Mouse (Mus musculus) midbrain, embryonic 11.5 days (tissue): ENCODE data around the gene Lrrc19. TPM values are rescaled to one million over a fixed set of nuclear protein-coding genes. Genes with fewer than 3 reads are reported as not detected.
"Not testable (repeated sequence)": the region's sequence is repeated elsewhere in the genome, so short reads cannot be mapped to it uniquely, and the experiment has no call there.

Experiments
- ATAC-seq: fragments of 200-750 bp; cut with Nextera tagmentation; 2 replicates; pipeline ENCODE4 v1.8.0; 2017; ENCODE audit warnings: moderate TSS enrichment, moderate library complexity; ENCODE audit not compliant: low FRiP score
- DNase-seq: peaks from one replicate; pipeline ENCODE4 v3.0.0; 2015; ENCODE audit warnings: low spot score; ENCODE audit errors: missing footprints
- H3K27ac ChIP-seq: fragments of 300-500 bp; sonication (generic); 2 replicates; pipeline ENCODE4 v1.5.1; 2014; ENCODE audit warnings: low read depth, low read length
- H3K27me3 ChIP-seq: fragments of 300-500 bp; sonication (generic); 2 replicates; pipeline ENCODE4 v1.6.1; 2014; ENCODE audit warnings: mild to moderate bottlenecking, low read length, moderate library complexity, mixed read lengths; ENCODE audit not compliant: control insufficient read depth, insufficient read depth
- H3K36me3 ChIP-seq: fragments of 300-500 bp; sonication (generic); 2 replicates; pipeline ENCODE4 v1.6.1; 2014; ENCODE audit warnings: mild to moderate bottlenecking, low read length, moderate library complexity, mixed read lengths; ENCODE audit not compliant: control insufficient read depth, insufficient read depth
- H3K4me1 ChIP-seq: fragments of 300-500 bp; sonication (generic); 2 replicates; pipeline ENCODE4 v1.6.1; 2014; ENCODE audit warnings: low read length; ENCODE audit not compliant: control insufficient read depth, insufficient read depth
- H3K4me2 ChIP-seq: fragments of 300-500 bp; sonication (generic); 2 replicates; pipeline ENCODE4 v1.6.1; 2014; ENCODE audit warnings: mild to moderate bottlenecking, moderate library complexity
- H3K4me3 ChIP-seq: fragments of 300-500 bp; sonication (generic); 2 replicates; pipeline ENCODE4 v1.5.1; 2014; ENCODE audit warnings: low read depth, low read length
- H3K9ac ChIP-seq: fragments of 300-500 bp; sonication (generic); 2 replicates; pipeline ENCODE4 v1.6.1; 2014; ENCODE audit warnings: low read length
- H3K9me3 ChIP-seq: fragments of 300-500 bp; sonication (generic); 2 replicates; pipeline ENCODE4 v1.6.1; 2016; ENCODE audit warnings: low read length; ENCODE audit not compliant: control insufficient read depth
- WGBS: fragments of 180-500 bp; shearing (Covaris S2); extraction: QIAGEN DNeasy Blood & Tissue Kit; methylation state at CpG from one replicate; pipeline ENCODE4 v1.1.7; 2014; 5-methylcytosine and 5-hydroxymethylcytosine counted together
- polyA plus RNA-seq: library from polyadenylated mRNA; unstranded; fragments of >200 nt; fragmentation: Nextera tagmentation; extraction: Ambion mirVana; gene quantifications from 2 replicates; pipeline ENCODE4 v1.2.1, GENCODE M21; 2014

The Lrrc19 gene
- polyA plus RNA-seq = 0.53 and 1.0 TPM in 2 replicates

- Histone ChIP-seq H3K9me3 (no peaks in the 10 kb centered on the region), H3K27me3 (no peaks in the 10 kb centered on the region), H3K4me1 (no peaks in the 10 kb centered on the region), H3K27ac (no peak within 1 kb of the TSS), H3K4me2 (no peak within 1 kb of the TSS), H3K36me3 (peaks cover 4% of the 10 kb centered on the region; the same call in 1 of the 2 replicates), H3K9ac (no peak within 1 kb of the TSS), H3K4me3 (no peak within 1 kb of the TSS)
- WGBS = 88% methylated on average over 3 of the region's 3 CpGs
- ATAC-seq (no peak), DNase-seq (no peak)
Measured at GRCm38 (mm10) chr4:94649920-94650319, at the start of gene Lrrc19. Gene Lrrc19 (minus strand): TSS chr4:94650144.

GRCm38 (mm10) chr4:94696368-94696767, 46.4 kb upstream of the Lrrc19 start:
- Histone ChIP-seq H3K4me2 (no peak overlapping the region), H3K27me3 (no peaks in the 10 kb centered on the region), H3K4me3 (no peak overlapping the region), H3K27ac (no peak overlapping the region), H3K36me3 (no peaks in the 10 kb centered on the region), H3K4me1 (no peaks in the 10 kb centered on the region), H3K9ac (no peak overlapping the region), H3K9me3 (no peaks in the 10 kb centered on the region)
- ATAC-seq = no peak
- WGBS = 83% methylated on average over 3 of the region's 3 CpGs
- DNase-seq = no peak

GRCm38 (mm10) chr4:94692175-94692574, 42.2 kb upstream of the Lrrc19 start:
- H3K9ac ChIP-seq = no peak overlapping the region
- ATAC-seq (no peak), DNase-seq (no peak)
- H3K27ac ChIP-seq = no peak overlapping the region
- H3K4me1 ChIP-seq = no peaks in the 10 kb centered on the region
- H3K4me3 ChIP-seq = no peak overlapping the region
- WGBS = 93% methylated on average over 2 of the region's 2 CpGs
- H3K9me3 ChIP-seq = no peaks in the 10 kb centered on the region
- H3K36me3 ChIP-seq = peaks cover 3% of the 10 kb centered on the region; the same call in 1 of the 2 replicates
- H3K27me3 ChIP-seq = no peaks in the 10 kb centered on the region
- no peak overlapping the region for H3K4me2 ChIP-seq

- Histone ChIP-seq H3K4me3 (no peak overlapping the region), H3K9me3 (no peaks in the 10 kb centered on the region), H3K4me1 (no peaks in the 10 kb centered on the region), H3K9ac (no peak overlapping the region), H3K27me3 (no peaks in the 10 kb centered on the region), H3K27ac (no peak overlapping the region), H3K36me3 (peaks cover 3% of the 10 kb centered on the region; the same call in 1 of the 2 replicates), H3K4me2 (no peak overlapping the region)
- DNase-seq (no peak), ATAC-seq (no peak)
- whole genome bisulfite sequencing = 94% methylated on average over 4 of the region's 4 CpGs
Measured at GRCm38 (mm10) chr4:94691078-94691477, 41.1 kb upstream of the Lrrc19 start.

GRCm38 (mm10) chr4:94689804-94690203, 39.9 kb upstream of the Lrrc19 start:
- not testable (repeated sequence) for H3K27me3 ChIP-seq, ATAC-seq, H3K9ac ChIP-seq, H3K4me2 ChIP-seq, H3K27ac ChIP-seq, DNase-seq, H3K4me3 ChIP-seq, H3K9me3 ChIP-seq, H3K4me1 ChIP-seq, H3K36me3 ChIP-seq
- WGBS = 93% methylated on average over 1 of the region's 2 CpGs

GRCm38 (mm10) chr4:94683305-94683704, 33.4 kb upstream of the Lrrc19 start:
- ATAC-seq = no peak
- DNase-seq = no peak
- WGBS = 89% methylated on average over 5 of the region's 5 CpGs

GRCm38 (mm10) chr4:94682029-94682428, 32.1 kb upstream of the Lrrc19 start:
- no peaks in the 10 kb centered on the region for H3K27me3 ChIP-seq
- no peaks in the 10 kb centered on the region for H3K36me3 ChIP-seq
- DNase-seq (no peak), ATAC-seq (no peak)
- H3K4me1 ChIP-seq = no peaks in the 10 kb centered on the region
- H3K4me3 ChIP-seq = no peak overlapping the region
- 81% methylated on average over 1 of the region's 1 CpGs for WGBS
- no peak overlapping the region for H3K4me2 ChIP-seq
- H3K27ac ChIP-seq = no peak overlapping the region
- no peak overlapping the region for H3K9ac ChIP-seq
- H3K9me3 ChIP-seq = no peaks in the 10 kb centered on the region

More at GRCm38 (mm10) chr4:94683305-94683704, 33.4 kb upstream of the Lrrc19 start:
- Histone ChIP-seq H3K9ac (no peak overlapping the region), H3K36me3 (peaks cover 2% of the 10 kb centered on the region; the same call in 1 of the 2 replicates), H3K4me3 (no peak overlapping the region), H3K4me1 (no peaks in the 10 kb centered on the region), H3K27ac (no peak overlapping the region), H3K4me2 (no peak overlapping the region), H3K27me3 (no peaks in the 10 kb centered on the region), H3K9me3 (no peaks in the 10 kb centered on the region)

GRCm38 (mm10) chr4:94681181-94681580, 31.2 kb upstream of the Lrrc19 start:
- DNase-seq = no peak
- 95% methylated on average over 2 of the region's 2 CpGs for WGBS
- Histone ChIP-seq H3K9ac (no peak overlapping the region), H3K4me1 (no peaks in the 10 kb centered on the region), H3K9me3 (no peaks in the 10 kb centered on the region), H3K27me3 (no peaks in the 10 kb centered on the region), H3K4me3 (no peak overlapping the region), H3K4me2 (no peak overlapping the region), H3K36me3 (no peaks in the 10 kb centered on the region), H3K27ac (no peak overlapping the region)
- ATAC-seq = no peak

- Histone ChIP-seq H3K27ac (no peak overlapping the region), H3K9me3 (no peaks in the 10 kb centered on the region), H3K9ac (no peak overlapping the region), H3K4me1 (no peaks in the 10 kb centered on the region), H3K36me3 (no peaks in the 10 kb centered on the region), H3K4me3 (no peak overlapping the region), H3K27me3 (no peaks in the 10 kb centered on the region), H3K4me2 (no peak overlapping the region)
- ATAC-seq (no peak), DNase-seq (no peak)
- 93% methylated on average over 2 of the region's 2 CpGs for WGBS
Measured at GRCm38 (mm10) chr4:94680662-94681061, 30.7 kb upstream of the Lrrc19 start.
